Mouse (Mus musculus) heart, embryonic 12.5 days (tissue): ENCODE data around the gene Rnf167. TPM values are rescaled to one million over a fixed set of nuclear protein-coding genes. Genes with fewer than 3 reads are reported as not detected.

ENCODE experiments used
- ATAC-seq: fragments of 200-750 bp; cut with Nextera tagmentation; 2 replicates; pipeline ENCODE4 v1.8.0; 2017; ENCODE audit warnings: moderate TSS enrichment, moderate library complexity; ENCODE audit not compliant: insufficient number of reproducible peaks, low FRiP score
- H3K27ac ChIP-seq: fragments of 300-500 bp; sonication (generic); 2 replicates; pipeline ENCODE4 v1.5.1; 2016; ENCODE audit warnings: mild to moderate bottlenecking, moderate library complexity; ENCODE audit not compliant: poor library complexity, severe bottlenecking
- H3K27me3 ChIP-seq: fragments of 300-500 bp; sonication (generic); replicated peaks from 2 replicates; pipeline ENCODE4 v1.6.1; 2016; ENCODE audit warnings: mild to moderate bottlenecking, moderate library complexity
- H3K36me3 ChIP-seq: fragments of 300-500 bp; sonication (generic); 2 replicates; pipeline ENCODE4 v1.6.1; 2016; ENCODE audit warnings: mild to moderate bottlenecking, moderate library complexity
- H3K4me1 ChIP-seq: fragments of 300-500 bp; sonication (generic); replicated peaks from 2 replicates; pipeline ENCODE4 v1.6.1; 2016; ENCODE audit warnings: mild to moderate bottlenecking
- H3K4me2 ChIP-seq: fragments of 300-500 bp; sonication (generic); 2 replicates; pipeline ENCODE4 v1.6.1; 2016; ENCODE audit warnings: mild to moderate bottlenecking, moderate library complexity
- H3K4me3 ChIP-seq: fragments of 300-500 bp; sonication (generic); 2 replicates; pipeline ENCODE4 v1.5.1; 2016; ENCODE audit warnings: mild to moderate bottlenecking
- H3K9ac ChIP-seq: fragments of 300-500 bp; sonication (generic); 2 replicates; pipeline ENCODE4 v1.6.1; 2016; ENCODE audit warnings: mild to moderate bottlenecking, moderate library complexity
- H3K9me3 ChIP-seq: fragments of 300-500 bp; sonication (generic); replicated peaks from 2 replicates; pipeline ENCODE4 v1.6.1; 2016; ENCODE audit warnings: mild to moderate bottlenecking, moderate library complexity
- WGBS: fragments of 180-500 bp; shearing (Covaris S2); methylation state at CpG from one replicate; pipeline ENCODE4 v1.1.7; 2016; 5-methylcytosine and 5-hydroxymethylcytosine counted together
- polyA plus RNA-seq: library from polyadenylated mRNA; unstranded; fragments of >200 nt; fragmentation: Nextera tagmentation; extraction: Ambion mirVana; gene quantifications from 2 replicates; pipeline ENCODE4 v1.2.1, GENCODE M21; 2016

Rnf167 gene
- polyA plus RNA-seq, 1 experiment from 2014 or later, result 67.4 TPM

DNA sequence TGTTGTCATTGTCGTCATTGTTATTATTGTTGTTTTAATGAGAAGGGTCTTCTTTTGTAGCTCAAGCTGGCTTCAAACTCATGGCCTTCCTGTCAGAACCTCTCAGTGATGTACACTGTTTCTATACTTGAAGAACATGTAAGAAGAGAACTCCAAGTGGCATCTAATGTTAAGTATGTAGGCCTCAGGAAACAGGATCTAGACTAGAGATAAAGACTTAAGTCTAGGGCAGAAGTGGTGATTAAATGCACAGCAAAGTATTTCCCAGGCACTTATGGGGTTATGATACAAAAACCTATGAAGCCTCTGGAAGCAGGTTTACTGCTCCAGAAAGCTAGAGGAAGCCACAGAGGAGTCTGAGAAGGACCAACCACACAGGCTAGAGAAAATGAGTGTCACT lies 8.7 kb upstream of the Rnf167 start:
- Histone ChIP-seq H3K27me3 (no peaks in the 10 kb centered on the region), H3K4me2 (peak overlapping the region; percentile 34), H3K36me3 (peaks cover 7% of the 10 kb centered on the region), H3K4me3 (no peak overlapping the region), H3K27ac (peak overlapping the region; percentile 39), H3K9me3 (no peaks in the 10 kb centered on the region), H3K9ac (0 out of 2 replicates have a peak overlapping the region, but pooled peaks have one; percentile 28), H3K4me1 (peaks cover 21% of the 10 kb centered on the region)
- ATAC-seq, result peak; percentile 20; the same call in 1 of the 2 replicates
- WGBS, result 56% methylated on average over 1 of the region's 1 CpGs

DNA sequence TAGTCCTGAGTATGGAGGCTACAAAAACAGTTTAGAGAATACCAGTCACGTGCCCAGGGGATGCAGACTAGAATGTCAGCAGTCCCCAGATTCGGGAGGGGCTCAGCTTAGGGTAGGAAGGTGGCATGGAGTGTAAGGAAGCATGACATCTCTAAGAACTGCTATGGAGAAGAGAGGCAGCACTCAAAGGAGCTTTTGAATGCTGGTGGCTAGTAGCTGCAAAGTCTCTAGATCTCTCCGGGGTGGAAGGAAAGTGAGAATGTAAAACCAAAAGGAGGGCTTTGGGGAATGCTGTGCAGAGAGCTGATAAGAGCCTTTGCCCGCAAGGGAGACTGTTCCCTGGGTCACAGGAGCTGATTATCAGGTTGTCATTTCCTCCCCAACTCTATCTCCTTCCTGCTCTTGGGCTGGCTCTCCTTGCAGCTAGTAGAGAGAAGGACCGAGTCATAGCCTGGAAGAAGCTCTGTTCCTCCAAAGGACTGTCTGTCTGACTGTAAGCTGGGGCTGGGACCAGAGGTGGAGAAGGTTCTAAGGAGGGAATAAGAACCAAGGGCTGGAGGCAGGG lies 8.2 kb upstream of the Rnf167 start, which contains the start of gene Gp1ba:
Gp1ba (plus strand) TSS at position 409 of the 565 bp plus-strand sequence.
- Histone ChIP-seq H3K36me3 (peaks cover 12% of the 10 kb centered on the region), H3K27ac (peak within 1 kb of the TSS; percentile 39), H3K4me3 (no peak within 1 kb of the TSS), H3K27me3 (no peaks in the 10 kb centered on the region), H3K4me1 (peaks cover 21% of the 10 kb centered on the region), H3K4me2 (peak within 1 kb of the TSS; percentile 34), H3K9ac (peak within 1 kb of the TSS; percentile 28; the same call in 1 of the 2 replicates), H3K9me3 (no peaks in the 10 kb centered on the region)
- 1% methylated on average over 5 of the region's 5 CpGs for WGBS
- peak; percentile 81 for ATAC-seq

DNA sequence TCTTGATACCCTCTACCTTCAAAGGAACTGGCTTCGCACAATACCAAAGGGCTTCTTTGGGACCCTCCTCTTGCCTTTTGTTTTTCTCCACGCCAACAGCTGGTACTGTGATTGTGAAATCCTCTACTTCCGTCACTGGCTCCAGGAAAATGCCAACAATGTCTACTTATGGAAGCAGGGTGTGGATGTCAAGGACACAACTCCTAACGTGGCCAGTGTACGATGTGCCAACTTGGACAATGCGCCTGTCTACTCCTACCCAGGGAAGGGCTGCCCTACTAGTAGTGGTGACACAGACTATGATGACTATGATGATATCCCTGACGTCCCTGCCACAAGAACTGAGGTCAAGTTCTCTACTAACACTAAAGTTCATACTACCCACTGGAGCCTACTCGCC lies 7.1 kb upstream of the Rnf167 start:
- H3K27ac ChIP-seq, result no peak overlapping the region
- peaks cover 23% of the 10 kb centered on the region for H3K36me3 ChIP-seq
- no peak for ATAC-seq
- H3K27me3 ChIP-seq, result no peaks in the 10 kb centered on the region
- no peak overlapping the region for H3K9ac ChIP-seq
- 72% methylated on average over 8 of the region's 8 CpGs for WGBS
- peaks cover 23% of the 10 kb centered on the region for H3K4me1 ChIP-seq
- no peaks in the 10 kb centered on the region for H3K9me3 ChIP-seq
- no peak overlapping the region for H3K4me2 ChIP-seq
- no peak overlapping the region for H3K4me3 ChIP-seq

DNA sequence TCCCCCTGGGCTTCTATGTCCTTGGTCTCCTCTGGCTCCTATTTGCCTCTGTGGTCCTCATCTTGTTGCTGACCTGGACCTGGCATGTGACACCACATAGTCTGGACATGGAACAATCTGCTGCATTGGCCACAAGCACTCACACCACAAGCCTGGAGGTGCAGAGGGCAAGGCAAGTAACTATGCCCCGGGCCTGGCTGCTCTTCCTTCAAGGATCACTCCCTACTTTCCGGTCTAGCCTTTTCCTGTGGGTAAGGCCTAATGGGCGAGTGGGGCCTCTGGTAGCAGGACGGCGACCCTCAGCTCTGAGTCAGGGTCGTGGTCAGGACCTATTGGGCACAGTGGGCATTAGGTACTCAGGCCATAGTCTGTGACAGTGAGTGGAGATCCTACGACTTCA lies 5.8 kb upstream of the Rnf167 start:
- no peak for ATAC-seq
- H3K4me1 ChIP-seq, result peaks cover 36% of the 10 kb centered on the region
- no peak overlapping the region for H3K9ac ChIP-seq
- H3K4me2 ChIP-seq, result no peak overlapping the region
- H3K27ac ChIP-seq, result no peak overlapping the region
- H3K4me3 ChIP-seq, result no peak overlapping the region
- no peaks in the 10 kb centered on the region for H3K9me3 ChIP-seq
- peaks cover 33% of the 10 kb centered on the region for H3K36me3 ChIP-seq
- no peaks in the 10 kb centered on the region for H3K27me3 ChIP-seq
- 74% methylated on average over 7 of the region's 7 CpGs for WGBS

DNA sequence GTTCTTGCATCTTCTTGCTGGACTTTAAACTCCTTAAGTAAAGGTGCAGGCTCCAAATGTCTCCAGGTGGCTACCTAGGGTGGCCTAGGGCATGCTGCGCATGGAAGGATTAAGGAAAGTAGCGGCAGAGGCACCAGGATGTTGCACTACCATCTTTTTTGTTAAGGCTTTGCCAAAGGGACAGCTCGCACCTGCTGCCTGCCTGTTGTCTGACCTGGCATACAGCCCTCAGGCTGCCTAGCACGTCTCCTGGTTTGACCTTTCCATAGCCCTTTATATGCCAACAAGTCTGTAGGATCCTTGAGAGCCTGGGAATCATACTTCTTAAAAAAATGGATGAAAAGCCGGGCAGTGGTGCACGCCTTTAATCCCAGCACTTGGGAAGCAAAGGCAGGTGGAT lies 4.0 kb upstream of the Rnf167 start:
- peaks cover 33% of the 10 kb centered on the region for H3K36me3 ChIP-seq
- H3K27ac ChIP-seq, result no peak overlapping the region
- no peak overlapping the region for H3K4me3 ChIP-seq
- no peaks in the 10 kb centered on the region for H3K27me3 ChIP-seq
- H3K4me1 ChIP-seq, result peaks cover 39% of the 10 kb centered on the region
- WGBS, result 87% methylated on average over 6 of the region's 6 CpGs
- no peak overlapping the region for H3K9ac ChIP-seq
- no peaks in the 10 kb centered on the region for H3K9me3 ChIP-seq
- H3K4me2 ChIP-seq, result no peak overlapping the region
- no peak for ATAC-seq

DNA sequence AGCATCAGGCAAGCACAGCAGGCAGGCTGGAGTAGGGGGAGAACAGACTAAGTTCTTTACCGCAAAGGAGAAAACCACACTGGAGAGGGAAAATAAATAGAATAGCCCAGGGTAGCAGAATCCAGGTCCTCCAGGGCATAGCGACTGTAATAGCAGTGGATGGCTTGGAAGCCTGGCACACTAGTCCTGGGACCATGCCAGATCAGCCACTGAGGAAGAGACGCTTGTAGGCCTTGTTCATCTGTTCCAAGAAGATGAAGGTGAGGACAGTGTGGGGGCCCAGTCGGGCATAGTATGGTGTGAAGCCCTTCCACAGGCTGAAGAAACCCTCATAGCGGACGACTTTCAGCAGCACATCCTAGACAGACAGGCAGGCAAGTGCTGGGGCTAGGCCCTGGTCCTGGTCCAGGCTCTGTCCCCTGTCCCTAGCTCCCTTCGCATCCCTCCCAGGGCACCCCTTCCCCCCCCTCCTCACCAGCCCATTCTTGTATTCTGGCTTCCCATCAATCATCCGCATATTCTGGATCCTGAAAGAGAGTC lies 2.4 kb upstream of the Rnf167 start:
- ATAC-seq, result no peak
- peaks cover 38% of the 10 kb centered on the region for H3K4me1 ChIP-seq
- H3K4me2 ChIP-seq, result no peak overlapping the region
- no peaks in the 10 kb centered on the region for H3K27me3 ChIP-seq
- H3K4me3 ChIP-seq, result no peak overlapping the region
- no peak overlapping the region for H3K27ac ChIP-seq
- whole genome bisulfite sequencing, result 96% methylated on average over 8 of the region's 8 CpGs
- H3K36me3 ChIP-seq, result peaks cover 47% of the 10 kb centered on the region
- H3K9ac ChIP-seq, result peak overlapping the region; percentile 97; the same call in 1 of the 2 replicates
- no peaks in the 10 kb centered on the region for H3K9me3 ChIP-seq

DNA sequence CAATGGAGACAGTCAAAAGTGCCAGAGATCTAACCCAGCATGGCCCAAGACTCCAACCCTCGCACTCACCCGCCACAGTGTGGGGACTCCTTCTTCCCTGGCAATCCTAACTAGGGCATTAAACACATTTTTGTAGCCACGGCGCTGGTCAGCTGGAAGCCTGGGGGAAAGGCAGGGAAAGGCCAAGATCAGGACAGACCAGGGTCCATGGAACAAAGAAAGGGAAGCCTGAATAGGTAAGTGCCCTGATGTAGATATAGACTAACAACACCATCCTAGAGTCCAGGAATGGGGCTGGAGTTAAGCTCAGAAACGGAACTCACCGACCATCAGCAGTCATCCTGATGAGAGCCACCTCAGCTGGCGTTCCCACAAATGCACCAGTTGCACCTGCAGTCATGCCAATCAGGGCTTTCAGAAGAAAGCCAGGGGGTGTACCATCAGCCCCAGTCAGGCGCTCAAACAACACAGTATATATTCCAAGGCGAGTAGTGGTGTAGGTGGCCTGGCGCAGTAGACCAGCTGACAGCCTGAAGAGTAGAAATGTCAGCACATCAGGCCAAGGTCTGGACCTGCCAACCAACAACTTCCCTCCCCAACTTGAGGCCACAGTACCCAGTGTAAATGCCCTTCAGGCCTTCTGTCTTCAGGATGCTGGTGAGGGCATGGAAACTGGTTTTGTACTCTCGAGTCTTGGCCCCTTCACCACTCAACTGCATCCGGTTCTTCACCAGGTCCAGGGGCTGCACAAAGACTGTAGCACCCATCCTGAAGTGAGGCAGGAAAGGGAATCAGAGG lies 1.4 kb upstream of the Rnf167 start:
- peak overlapping the region; percentile 99 for H3K27ac ChIP-seq

DNA sequence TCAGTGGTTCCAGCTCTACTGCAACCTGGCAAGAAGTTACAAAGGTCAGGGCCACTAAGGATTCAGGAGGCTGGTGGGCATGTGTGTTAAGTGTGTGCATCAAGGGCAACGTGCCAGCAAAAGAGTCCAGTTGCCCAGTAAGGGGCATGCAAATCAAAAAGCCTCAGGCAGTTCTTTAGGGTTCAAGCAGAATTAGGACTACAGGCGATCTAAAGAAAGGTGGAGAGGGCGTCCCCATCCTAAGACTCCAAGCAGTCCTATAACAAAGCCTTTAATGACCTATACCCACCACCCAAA lies 828 bp upstream of the Rnf167 start:
- Histone ChIP-seq H3K36me3 (peaks cover 61% of the 10 kb centered on the region), H3K4me3 (peak overlapping the region; percentile 80), H3K9me3 (no peaks in the 10 kb centered on the region), H3K9ac (peak overlapping the region; percentile 97), H3K27ac (peak overlapping the region; percentile 99), H3K27me3 (no peaks in the 10 kb centered on the region), H3K4me1 (peaks cover 45% of the 10 kb centered on the region), H3K4me2 (peak overlapping the region; percentile 93)
- 28% methylated on average over 3 of the region's 3 CpGs for WGBS
- no peak for ATAC-seq

More for the DNA sequence above, 1.4 kb upstream of the Rnf167 start:
- peak overlapping the region; percentile 93 for H3K4me2 ChIP-seq
- ATAC-seq, result no peak
- peaks cover 56% of the 10 kb centered on the region for H3K36me3 ChIP-seq
- WGBS, result 79% methylated on average over 12 of the region's 12 CpGs
- peak overlapping the region; percentile 97 for H3K9ac ChIP-seq
- no peaks in the 10 kb centered on the region for H3K27me3 ChIP-seq
- H3K9me3 ChIP-seq, result no peaks in the 10 kb centered on the region
- H3K4me1 ChIP-seq, result peaks cover 39% of the 10 kb centered on the region
- H3K4me3 ChIP-seq, result peak overlapping the region; percentile 80

DNA sequence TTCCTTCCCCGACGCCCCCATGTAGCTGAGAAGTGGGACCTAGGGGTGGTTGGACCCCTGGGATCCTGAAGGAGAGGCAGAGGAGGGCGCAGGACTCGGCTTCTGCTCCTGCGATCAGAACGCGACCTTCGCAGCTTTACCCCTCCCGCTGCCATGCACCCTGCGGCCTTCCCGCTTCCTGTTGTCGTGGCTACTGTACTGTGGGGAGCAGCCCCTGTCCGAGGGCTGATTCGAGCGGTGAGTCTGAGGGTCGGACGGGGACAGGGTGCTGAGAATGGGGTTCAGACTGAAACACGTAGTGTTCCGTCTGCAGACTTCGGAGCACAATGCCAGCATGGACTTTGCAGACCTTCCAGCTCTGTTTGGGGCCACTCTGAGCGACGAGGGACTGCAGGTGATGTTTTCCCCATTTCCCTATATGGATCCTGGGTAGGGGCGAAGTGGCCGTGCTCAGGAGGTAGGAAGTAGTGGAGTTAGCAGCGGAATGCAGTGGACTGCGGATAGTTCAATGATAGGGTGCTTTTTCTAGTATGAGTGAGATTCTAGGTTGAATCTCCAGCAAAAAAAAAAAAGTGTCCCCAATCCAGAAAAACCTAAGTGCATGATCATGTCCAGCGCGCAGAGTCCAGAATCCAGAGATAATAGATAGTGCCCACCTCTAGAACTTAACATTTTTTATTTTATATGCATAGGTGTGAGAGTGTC lies 833 bp downstream of the Rnf167 start:
- Histone ChIP-seq H3K27ac (peak overlapping the region; percentile 95), H3K4me2 (peak overlapping the region; percentile 98), H3K27me3 (no peaks in the 10 kb centered on the region), H3K9me3 (no peaks in the 10 kb centered on the region), H3K36me3 (peaks cover 74% of the 10 kb centered on the region), H3K4me1 (peaks cover 60% of the 10 kb centered on the region), H3K4me3 (peak overlapping the region; percentile 89), H3K9ac (peak overlapping the region; percentile 89)
- ATAC-seq, result 0 out of 2 replicates have a peak, but pooled peaks have one; percentile 7
- WGBS, result 4% methylated on average over 28 of the region's 28 CpGs

DNA sequence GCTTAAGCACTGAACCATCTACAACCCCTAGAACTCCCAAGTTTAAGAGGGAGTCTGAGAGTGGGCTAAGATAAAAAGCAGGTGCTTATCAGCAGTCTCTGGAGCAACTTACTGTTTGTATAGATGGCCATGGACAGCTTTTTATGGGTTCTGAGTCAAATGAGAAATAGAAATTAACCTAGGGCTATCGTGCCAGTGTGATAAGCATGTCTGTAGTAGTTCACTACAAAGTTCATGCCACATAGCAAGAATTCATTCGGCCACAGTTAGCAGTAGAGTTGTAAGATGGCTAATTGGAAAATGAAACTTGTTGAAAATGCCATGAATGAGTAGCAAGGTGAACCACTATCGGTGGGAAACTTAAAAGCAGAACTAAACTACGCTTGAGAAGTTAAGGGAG lies 1.5 kb downstream of the Rnf167 start:
- Histone ChIP-seq H3K27ac (peak overlapping the region; percentile 95), H3K9me3 (no peaks in the 10 kb centered on the region), H3K9ac (peak overlapping the region; percentile 89), H3K27me3 (no peaks in the 10 kb centered on the region), H3K4me2 (peak overlapping the region; percentile 98), H3K4me1 (peaks cover 62% of the 10 kb centered on the region), H3K4me3 (peak overlapping the region; percentile 89), H3K36me3 (peaks cover 68% of the 10 kb centered on the region)
- ATAC-seq, result no peak
- 69% methylated on average over 4 of the region's 4 CpGs for WGBS
